Mouse (Mus musculus) limb, embryonic 15.5 days (tissue): ENCODE data around the gene Far2. TPM values are rescaled to one million over a fixed set of nuclear protein-coding genes. Genes with fewer than 3 reads are reported as not detected.

Experiments used
- ATAC-seq: fragments of 200-750 bp; cut with Nextera tagmentation; 2 replicates; pipeline ENCODE4 v1.8.0; 2017; ENCODE audit warnings: low read depth, moderate TSS enrichment; ENCODE audit not compliant: insufficient number of reproducible peaks, low FRiP score, low TSS enrichment
- H3K27ac ChIP-seq: fragments of 300-500 bp; sonication (generic); 2 replicates; pipeline ENCODE4 v1.5.1; 2015; ENCODE audit warnings: moderate library complexity, mild to moderate bottlenecking, inconsistent platforms
- H3K27me3 ChIP-seq: fragments of 300-500 bp; sonication (generic); 2 replicates; pipeline ENCODE4 v1.6.1; 2015; ENCODE audit warnings: inconsistent platforms
- H3K36me3 ChIP-seq: fragments of 300-500 bp; sonication (generic); 2 replicates; pipeline ENCODE4 v1.6.1; 2015; ENCODE audit warnings: inconsistent platforms
- H3K4me1 ChIP-seq: fragments of 300-500 bp; sonication (generic); 2 replicates; pipeline ENCODE4 v1.6.1; 2015; ENCODE audit warnings: inconsistent platforms
- H3K4me2 ChIP-seq: fragments of 300-500 bp; sonication (generic); 2 replicates; pipeline ENCODE4 v1.6.1; 2015; ENCODE audit warnings: mild to moderate bottlenecking, inconsistent platforms
- H3K4me3 ChIP-seq: fragments of 300-500 bp; sonication (generic); 2 replicates; pipeline ENCODE4 v1.5.1; 2015; ENCODE audit warnings: mild to moderate bottlenecking, inconsistent platforms
- H3K9ac ChIP-seq: fragments of 300-500 bp; sonication (generic); 2 replicates; pipeline ENCODE4 v1.6.1; 2015; ENCODE audit warnings: inconsistent platforms
- H3K9me3 ChIP-seq: fragments of 300-500 bp; sonication (generic); 2 replicates; pipeline ENCODE4 v1.6.1; 2016; ENCODE audit warnings: inconsistent platforms
- WGBS: fragments of 180-500 bp; shearing (Covaris S2); methylation state at CpG from one replicate; pipeline ENCODE4 v1.1.7; 2015; 5-methylcytosine and 5-hydroxymethylcytosine counted together
- polyA plus RNA-seq: library from polyadenylated mRNA; unstranded; fragments of >200 nt; fragmentation: Nextera tagmentation; extraction: Ambion mirVana; gene quantifications from 2 replicates; pipeline ENCODE4 v1.2.1, GENCODE M21; 2015

The Far2 gene
- 3.1 and 4.5 TPM in 2 replicates for polyA plus RNA-seq

DNA sequence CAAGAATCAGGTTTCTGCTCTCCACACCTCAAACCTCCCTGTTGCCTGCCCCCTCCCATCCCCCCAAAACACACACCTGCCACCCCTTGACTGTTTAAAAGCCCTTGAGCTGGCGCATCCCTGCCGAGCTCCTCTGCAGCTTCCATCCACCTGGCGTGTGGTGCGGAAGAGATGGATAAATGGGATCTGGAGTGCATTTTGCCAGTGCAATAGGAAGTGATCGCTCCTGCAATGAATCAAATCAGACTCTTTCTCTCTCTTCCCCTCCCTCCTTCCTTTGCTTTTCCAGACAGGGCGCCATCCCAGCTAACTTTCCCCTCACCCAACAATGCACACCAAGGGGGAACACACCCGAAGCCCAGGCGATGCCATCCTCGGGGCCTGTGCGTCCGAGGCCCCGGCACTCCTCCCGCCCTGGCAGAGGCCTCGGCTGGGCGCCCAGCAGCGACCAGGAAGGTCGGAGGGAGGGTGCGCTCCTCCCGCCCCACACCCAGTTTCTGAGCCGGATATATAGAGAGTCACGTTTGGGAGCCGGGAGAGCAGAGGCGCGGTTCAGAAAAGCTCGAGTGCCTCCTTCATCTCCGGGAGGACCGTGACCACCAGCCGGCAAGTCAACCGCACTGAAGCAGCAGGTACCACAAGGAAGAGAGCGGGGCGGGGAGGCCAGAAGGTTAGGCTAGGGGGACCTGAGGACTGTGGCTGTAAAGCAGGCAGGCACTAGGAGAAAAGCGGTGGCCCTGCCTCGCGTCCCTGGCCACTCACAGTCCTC, at the start of gene Far2:
Far2 (plus strand) TSS at position 379 of the 769 bp plus-strand sequence.
- Histone ChIP-seq H3K9ac (peak within 1 kb of the TSS; percentile 27; the same call in 1 of the 2 replicates), H3K4me2 (peak within 1 kb of the TSS; percentile 76), H3K4me1 (0 out of 2 replicates have a peak, but pooled peaks cover 5% of the 10 kb centered on the region), H3K36me3 (no peaks in the 10 kb centered on the region), H3K4me3 (peak within 1 kb of the TSS; percentile 40), H3K9me3 (no peaks in the 10 kb centered on the region), H3K27me3 (peaks cover 23% of the 10 kb centered on the region), H3K27ac (no peak within 1 kb of the TSS)
- no peak for ATAC-seq
- 3% methylated on average over 34 of the region's 34 CpGs for WGBS

DNA sequence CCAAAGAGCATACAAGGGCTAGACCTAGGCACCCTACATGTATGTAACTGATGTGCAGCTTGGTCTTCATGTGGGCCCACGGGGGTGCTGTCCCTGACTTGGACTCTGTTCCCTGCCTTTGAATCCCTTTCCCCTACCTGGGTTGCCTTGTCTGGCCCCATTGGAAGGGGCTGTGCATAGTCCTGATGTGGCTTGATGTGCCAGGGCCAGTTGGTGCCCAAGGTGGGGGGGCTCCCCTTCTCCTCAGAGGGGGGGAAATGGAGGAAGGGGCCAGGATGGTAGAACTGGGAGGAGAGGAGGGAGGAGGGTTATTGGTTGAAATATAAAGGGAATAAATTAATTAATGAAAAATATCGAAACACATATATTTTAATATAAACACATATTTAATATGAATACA, 46.6 kb upstream of the Far2 start:
- 89% methylated on average over 2 of the region's 2 CpGs for WGBS
- H3K9ac ChIP-seq, result no peak overlapping the region
- no peak overlapping the region for H3K4me3 ChIP-seq
- no peaks in the 10 kb centered on the region for H3K36me3 ChIP-seq
- no peaks in the 10 kb centered on the region for H3K4me1 ChIP-seq
- no peak; the same call in 1 of the 2 replicates for ATAC-seq
- no peaks in the 10 kb centered on the region for H3K9me3 ChIP-seq
- H3K27me3 ChIP-seq, result no peaks in the 10 kb centered on the region
- no peak overlapping the region for H3K4me2 ChIP-seq
- no peak overlapping the region for H3K27ac ChIP-seq

DNA sequence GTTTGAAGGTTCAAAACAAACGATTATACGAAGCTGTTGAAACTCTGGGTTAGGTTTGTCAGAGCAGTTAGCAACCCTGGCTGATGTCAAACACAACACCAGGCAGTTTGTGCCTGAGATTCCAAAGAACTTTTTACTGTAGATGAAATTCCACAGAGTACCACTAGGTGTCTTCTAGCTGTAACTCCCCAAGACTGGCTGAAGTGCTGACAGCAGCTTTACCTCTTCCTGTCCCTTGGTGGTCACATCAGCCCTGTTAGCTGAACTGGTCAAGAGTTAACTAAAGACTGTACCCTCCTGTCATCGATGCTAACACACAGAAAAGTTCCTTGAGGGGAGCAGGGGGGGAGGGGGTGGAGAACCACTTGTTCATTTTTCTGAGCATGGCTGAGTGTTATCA, 46.0 kb upstream of the Far2 start:
- no peak for ATAC-seq
- Histone ChIP-seq H3K4me1 (no peaks in the 10 kb centered on the region), H3K27ac (no peak overlapping the region), H3K36me3 (no peaks in the 10 kb centered on the region), H3K4me2 (no peak overlapping the region), H3K27me3 (no peaks in the 10 kb centered on the region), H3K9ac (no peak overlapping the region), H3K4me3 (no peak overlapping the region), H3K9me3 (no peaks in the 10 kb centered on the region)
- 42% methylated on average over 3 of the region's 3 CpGs for WGBS

DNA sequence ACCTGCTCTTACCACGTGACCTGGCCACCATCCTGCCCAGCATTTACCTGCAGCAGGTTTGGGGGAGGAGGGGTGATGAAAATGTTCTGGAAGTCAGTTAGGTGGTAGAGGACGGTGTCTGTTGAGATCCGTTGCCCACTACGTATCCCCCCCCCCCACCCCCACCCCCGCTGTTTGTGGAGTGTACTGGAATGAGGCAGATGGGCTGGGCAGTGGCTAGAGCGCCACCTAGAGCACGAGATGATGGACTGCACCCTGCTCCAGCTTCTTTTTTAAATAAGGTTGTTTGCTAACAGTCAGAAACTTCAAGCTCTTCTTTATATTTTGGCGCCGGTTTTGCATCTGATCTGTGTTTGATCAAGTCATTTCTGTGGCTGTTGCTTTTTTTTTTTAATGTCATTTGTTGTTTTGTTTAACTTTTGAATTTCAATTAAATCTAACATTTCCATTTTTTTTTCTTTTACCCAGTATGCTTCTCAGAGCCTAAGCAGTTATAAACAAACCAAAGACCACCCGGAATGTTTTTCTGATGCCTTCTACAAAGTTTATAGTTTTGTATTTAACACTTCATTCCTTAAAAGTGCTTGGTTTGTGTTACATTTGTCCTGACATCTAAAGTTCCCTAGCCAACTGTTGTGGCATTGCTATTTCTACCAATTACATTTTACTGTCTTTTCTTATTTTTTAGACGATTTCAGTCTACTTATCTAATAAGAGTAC, 40.8 kb upstream of the Far2 start:
- H3K27me3 ChIP-seq, result no peaks in the 10 kb centered on the region
- 64% methylated on average over 11 of the region's 11 CpGs for WGBS
- no peak overlapping the region for H3K4me3 ChIP-seq
- no peak overlapping the region for H3K27ac ChIP-seq
- no peak overlapping the region for H3K4me2 ChIP-seq
- no peak overlapping the region for H3K9ac ChIP-seq
- H3K4me1 ChIP-seq, result no peaks in the 10 kb centered on the region
- H3K36me3 ChIP-seq, result no peaks in the 10 kb centered on the region
- ATAC-seq, result no peak
- H3K9me3 ChIP-seq, result no peaks in the 10 kb centered on the region

DNA sequence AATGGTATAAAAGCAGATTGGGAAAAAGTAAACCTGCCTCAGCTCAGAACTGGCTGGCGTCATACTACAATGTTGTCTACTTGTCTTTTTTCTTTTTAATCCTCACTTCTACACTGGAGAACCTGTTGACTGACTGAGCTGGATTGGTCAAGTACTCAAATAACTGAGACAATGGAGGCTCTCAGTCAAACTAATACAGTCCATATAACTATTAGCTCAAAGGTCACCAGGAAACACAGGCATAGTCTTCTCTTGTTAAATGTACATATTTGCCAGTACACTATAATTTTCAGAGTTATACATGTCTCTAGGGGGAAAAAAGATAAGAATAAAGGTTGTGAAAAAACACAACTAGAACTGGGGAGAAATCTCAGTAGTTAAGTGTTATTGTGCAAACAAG, 6.3 kb upstream of the Far2 start:
- ATAC-seq, result no peak
- Histone ChIP-seq H3K9me3 (no peaks in the 10 kb centered on the region), H3K4me3 (no peak overlapping the region), H3K36me3 (no peaks in the 10 kb centered on the region), H3K27me3 (no peaks in the 10 kb centered on the region), H3K9ac (no peak overlapping the region), H3K4me1 (no peaks in the 10 kb centered on the region), H3K27ac (no peak overlapping the region), H3K4me2 (no peak overlapping the region)
- 95% methylated on average over 1 of the region's 1 CpGs for WGBS

DNA sequence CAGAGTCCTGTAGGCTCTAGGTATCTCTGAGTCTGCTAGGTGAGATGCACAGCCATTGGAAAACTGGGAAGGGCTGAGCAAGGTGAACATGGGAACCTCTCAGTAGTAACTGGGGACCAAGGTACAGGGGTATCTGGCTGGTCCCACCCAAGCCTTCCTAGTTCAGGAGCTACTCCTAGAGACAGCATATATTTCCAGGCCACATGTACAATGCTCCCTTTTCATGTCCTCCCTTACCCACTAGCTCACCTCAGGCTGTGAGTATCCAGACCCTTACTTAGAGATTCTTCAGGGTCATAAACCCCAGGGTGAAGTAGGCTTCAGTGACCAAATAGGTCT, 560 bp downstream of the Far2 start:
- peak overlapping the region; percentile 76 for H3K4me2 ChIP-seq
- no peak for ATAC-seq
- no peak overlapping the region for H3K9ac ChIP-seq
- peaks cover 23% of the 10 kb centered on the region for H3K27me3 ChIP-seq
- no peak overlapping the region for H3K27ac ChIP-seq
- H3K4me1 ChIP-seq, result 0 out of 2 replicates have a peak, but pooled peaks cover 5% of the 10 kb centered on the region
- H3K4me3 ChIP-seq, result peak overlapping the region; percentile 40
- H3K36me3 ChIP-seq, result no peaks in the 10 kb centered on the region
- no peaks in the 10 kb centered on the region for H3K9me3 ChIP-seq

DNA sequence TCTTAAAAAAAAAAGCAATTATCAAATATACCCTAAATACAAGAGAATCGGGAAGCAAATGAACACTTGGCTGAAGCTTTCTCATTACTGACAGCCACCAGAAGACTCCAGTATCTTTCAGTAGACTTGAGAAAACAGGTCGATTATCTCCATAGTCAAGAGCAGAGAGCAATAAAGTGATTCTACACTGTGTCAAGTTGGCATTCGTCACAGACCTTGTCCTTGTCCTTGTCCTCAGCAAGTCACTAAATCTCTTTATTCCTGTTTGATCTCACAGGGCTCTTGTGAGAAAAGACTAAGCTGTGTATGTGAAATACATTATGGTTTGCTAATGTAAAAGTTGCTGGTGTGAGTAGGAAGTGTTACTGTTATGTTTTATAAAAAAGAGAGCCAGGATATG, 16.1 kb downstream of the Far2 start:
- H3K27ac ChIP-seq, result no peak overlapping the region
- H3K36me3 ChIP-seq, result no peaks in the 10 kb centered on the region
- H3K9ac ChIP-seq, result no peak overlapping the region
- H3K4me2 ChIP-seq, result no peak overlapping the region
- H3K9me3 ChIP-seq, result no peaks in the 10 kb centered on the region
- H3K4me3 ChIP-seq, result no peak overlapping the region
- H3K4me1 ChIP-seq, result no peaks in the 10 kb centered on the region
- 73% methylated on average over 3 of the region's 3 CpGs for WGBS
- no peak for ATAC-seq
- H3K27me3 ChIP-seq, result no peaks in the 10 kb centered on the region

DNA sequence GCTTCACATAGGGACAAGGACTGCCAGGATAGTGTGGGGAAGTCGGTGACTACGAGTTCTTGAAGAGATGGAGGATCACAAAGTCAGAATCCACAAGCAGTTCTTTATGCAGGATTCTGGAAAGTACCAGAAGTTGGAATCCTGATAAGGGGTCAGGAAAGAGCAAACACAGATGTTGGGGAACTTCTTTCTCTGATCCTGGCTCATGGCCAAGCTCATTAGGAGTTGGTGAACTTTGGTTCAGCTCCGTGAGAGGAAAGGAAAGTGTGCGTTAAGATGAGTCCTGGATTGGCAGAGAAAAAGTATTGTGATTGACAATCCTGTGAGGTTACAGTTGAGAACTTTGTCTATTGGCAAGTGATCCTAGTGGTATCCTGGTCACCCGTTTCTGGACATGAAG, 19.2 kb downstream of the Far2 start:
- ATAC-seq, result no peak
- Histone ChIP-seq H3K9me3 (no peaks in the 10 kb centered on the region), H3K27me3 (no peaks in the 10 kb centered on the region), H3K9ac (no peak overlapping the region), H3K4me2 (no peak overlapping the region), H3K4me3 (no peak overlapping the region), H3K27ac (no peak overlapping the region), H3K36me3 (no peaks in the 10 kb centered on the region), H3K4me1 (no peaks in the 10 kb centered on the region)
- 79% methylated on average over 5 of the region's 5 CpGs for WGBS

DNA sequence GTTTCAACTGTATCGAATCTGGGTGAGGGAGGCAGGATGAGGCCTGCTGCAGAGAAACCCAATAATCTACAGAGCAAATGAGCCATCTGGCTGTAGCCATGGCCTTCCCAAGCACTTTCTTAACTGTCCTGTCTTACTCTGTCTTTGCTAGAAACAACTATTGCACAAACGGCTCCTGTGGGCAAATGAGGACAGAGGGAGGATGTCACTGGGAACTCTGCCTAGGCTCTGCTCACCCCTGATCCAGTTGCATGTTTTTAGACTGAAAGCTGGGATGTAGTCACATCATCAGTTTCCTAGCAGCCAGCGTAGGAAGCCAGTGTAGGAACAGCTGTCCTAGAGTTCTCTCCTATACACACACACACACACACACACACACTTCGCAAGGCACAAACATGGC, 21.7 kb downstream of the Far2 start:
- H3K9me3 ChIP-seq, result no peaks in the 10 kb centered on the region
- no peaks in the 10 kb centered on the region for H3K36me3 ChIP-seq
- H3K4me3 ChIP-seq, result no peak overlapping the region
- H3K9ac ChIP-seq, result no peak overlapping the region
- ATAC-seq, result no peak
- H3K4me2 ChIP-seq, result no peak overlapping the region
- 91% methylated on average over 4 of the region's 4 CpGs for WGBS
- H3K4me1 ChIP-seq, result no peaks in the 10 kb centered on the region
- H3K27me3 ChIP-seq, result no peaks in the 10 kb centered on the region
- H3K27ac ChIP-seq, result no peak overlapping the region

DNA sequence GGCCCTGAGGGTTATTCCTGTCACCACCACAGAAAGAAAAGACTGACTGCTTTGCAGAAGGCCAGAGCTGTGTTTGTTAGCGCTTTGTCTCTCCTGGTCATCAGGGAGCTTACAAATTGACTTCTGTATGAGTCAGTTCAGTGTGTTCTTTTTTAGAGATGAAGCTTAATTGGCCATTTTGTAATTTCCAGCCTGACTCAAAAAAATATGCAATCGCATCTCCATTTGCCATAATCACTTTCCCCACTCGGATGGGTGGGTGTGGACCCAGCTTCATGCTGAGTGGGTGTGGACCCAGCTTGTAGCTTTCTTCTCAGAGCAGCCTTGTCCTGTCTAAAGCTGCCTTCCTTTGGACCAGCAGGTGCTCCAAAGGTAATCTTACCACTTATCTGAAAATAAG, 26.5 kb downstream of the Far2 start:
- 71% methylated on average over 3 of the region's 3 CpGs for WGBS
- Histone ChIP-seq H3K9me3 (no peaks in the 10 kb centered on the region), H3K4me3 (no peak overlapping the region), H3K9ac (no peak overlapping the region), H3K27ac (no peak overlapping the region), H3K4me2 (no peak overlapping the region), H3K4me1 (no peaks in the 10 kb centered on the region), H3K36me3 (no peaks in the 10 kb centered on the region), H3K27me3 (no peaks in the 10 kb centered on the region)
- no peak for ATAC-seq

DNA sequence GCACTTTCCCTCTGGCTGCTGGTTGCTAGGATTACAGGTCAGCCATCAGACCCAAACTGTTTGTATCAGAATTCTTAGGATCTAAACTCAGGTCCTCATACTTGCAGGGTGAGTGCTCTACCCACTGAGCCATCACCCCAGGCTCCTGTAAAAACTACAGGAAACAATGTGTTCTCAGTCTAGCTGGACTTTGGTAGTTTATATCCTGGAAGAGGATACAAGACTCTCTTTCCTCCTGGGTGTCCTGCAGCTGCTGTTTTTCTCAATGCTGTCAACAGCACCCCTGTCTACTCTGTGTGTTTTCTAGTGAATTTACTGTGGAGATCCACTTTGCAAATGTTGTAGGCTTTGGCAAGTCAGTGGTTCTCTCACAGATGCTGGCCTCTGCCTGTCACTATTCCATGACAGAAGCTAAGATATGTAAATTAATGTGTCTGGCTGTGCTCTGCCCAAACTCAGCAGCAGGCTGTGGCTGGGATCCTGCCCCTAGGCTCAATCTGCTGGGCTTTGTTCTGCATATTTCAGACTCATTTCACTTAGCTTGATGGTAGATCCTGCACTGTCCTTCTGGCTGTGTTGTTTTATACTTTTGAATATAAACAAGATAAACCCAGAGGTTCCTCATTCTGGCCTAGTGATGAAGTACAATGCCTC, 27.3 kb downstream of the Far2 start:
- Histone ChIP-seq H3K4me3 (no peak overlapping the region), H3K4me1 (no peaks in the 10 kb centered on the region), H3K36me3 (no peaks in the 10 kb centered on the region), H3K4me2 (no peak overlapping the region), H3K9ac (no peak overlapping the region), H3K27me3 (no peaks in the 10 kb centered on the region), H3K9me3 (no peaks in the 10 kb centered on the region), H3K27ac (no peak overlapping the region)
- ATAC-seq, result no peak

DNA sequence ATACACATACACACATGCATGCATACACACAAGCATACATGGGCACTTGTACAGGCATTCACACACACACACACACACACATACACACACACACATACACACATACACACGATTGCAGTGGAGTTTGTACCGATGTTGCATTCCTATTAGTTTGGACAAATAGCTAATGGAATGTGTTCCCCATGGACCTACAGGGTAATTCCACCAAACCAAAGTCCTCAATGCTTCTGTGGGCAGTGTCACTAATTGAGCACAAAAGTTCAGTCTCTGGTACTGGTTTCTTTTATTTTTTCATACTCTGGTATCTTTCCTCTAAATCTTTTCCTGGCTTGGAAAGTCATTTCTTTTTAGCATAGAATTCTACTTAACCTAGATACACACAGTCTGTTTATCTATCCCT, 36.8 kb downstream of the Far2 start:
- Histone ChIP-seq H3K27ac (no peak overlapping the region), H3K27me3 (no peaks in the 10 kb centered on the region), H3K4me2 (no peak overlapping the region), H3K4me3 (no peak overlapping the region), H3K36me3 (no peaks in the 10 kb centered on the region), H3K4me1 (no peaks in the 10 kb centered on the region), H3K9ac (no peak overlapping the region), H3K9me3 (no peaks in the 10 kb centered on the region)
- no peak for ATAC-seq
- 85% methylated on average over 2 of the region's 2 CpGs for whole genome bisulfite sequencing
